Mouse (Mus musculus) spleen, postnatal 0 days (tissue): Measurements from ENCODE around the gene Vmn1r121. TPM values are rescaled to one million over a fixed set of nuclear protein-coding genes. Genes with fewer than 3 reads are reported as not detected.

ENCODE experiments used
- polyA plus RNA-seq: library from polyadenylated mRNA; unstranded; fragments of >200 nt; fragmentation: Nextera tagmentation; extraction: Ambion mirVana; gene quantifications from 2 replicates; pipeline ENCODE4 v1.2.1, GENCODE M21; 2015

The Vmn1r121 gene
- polyA plus RNA-seq = not detected in 2 replicates

GRCm38 (mm10) chr7:21098413-21098812 lies at the start of gene Vmn1r121:
Vmn1r121 (minus strand) TSS chr7:21098513.

GRCm38 (mm10) chr7:21134028-21134427 lies 35.7 kb upstream of the Vmn1r121 start, which contains the start of gene Vmn1r122:
Vmn1r122 (minus strand) TSS chr7:21134128.

GRCm38 (mm10) chr7:21053684-21054083 lies 44.6 kb downstream of the Vmn1r121 start, which contains the start of gene Vmn1r120:
Vmn1r120 (minus strand) TSS chr7:21053784.

Other genes starting within 250 kb of the Vmn1r121 start
- gene Vmn1r116, start 226.3 kb downstream of the Vmn1r121 start, polyA plus RNA-seq = not detected in 2 replicates
- not detected in 2 replicates for gene Vmn1r117, start 214.4 kb downstream of the Vmn1r121 start, polyA plus RNA-seq
- gene Vmn1r118, start 186.2 kb downstream of the Vmn1r121 start, polyA plus RNA-seq = not detected in 2 replicates
- not detected in 2 replicates for gene Vmn1r119, start 86.1 kb downstream of the Vmn1r121 start, polyA plus RNA-seq
- gene Vmn1r120, start 44.7 kb downstream of the Vmn1r121 start, polyA plus RNA-seq = not detected in 2 replicates
- not detected in 2 replicates for gene Vmn1r122, start 35.6 kb upstream of the Vmn1r121 start, polyA plus RNA-seq
- not detected in 2 replicates for gene Vmn1r123, start 63.7 kb upstream of the Vmn1r121 start, polyA plus RNA-seq
- not detected in 2 replicates for gene Gm5157, start 91.9 kb upstream of the Vmn1r121 start, polyA plus RNA-seq
- not detected in 2 replicates for gene Vmn1r124, start 162.1 kb upstream of the Vmn1r121 start, polyA plus RNA-seq
- not detected in 2 replicates for gene Vmn1r125, start 173.7 kb upstream of the Vmn1r121 start, polyA plus RNA-seq
- not detected in 2 replicates for gene Vmn1r126, start 203.0 kb upstream of the Vmn1r121 start, polyA plus RNA-seq
- not detected in 2 replicates for gene Vmn1r127, start 221.3 kb upstream of the Vmn1r121 start, polyA plus RNA-seq